Mouse (Mus musculus): ENCODE data around the gene Muc2.
"Not testable (repeated sequence)": the region's sequence is repeated elsewhere in the genome, so short reads cannot be mapped to it uniquely, and the experiment has no call there.

Gene Muc2

DNA sequence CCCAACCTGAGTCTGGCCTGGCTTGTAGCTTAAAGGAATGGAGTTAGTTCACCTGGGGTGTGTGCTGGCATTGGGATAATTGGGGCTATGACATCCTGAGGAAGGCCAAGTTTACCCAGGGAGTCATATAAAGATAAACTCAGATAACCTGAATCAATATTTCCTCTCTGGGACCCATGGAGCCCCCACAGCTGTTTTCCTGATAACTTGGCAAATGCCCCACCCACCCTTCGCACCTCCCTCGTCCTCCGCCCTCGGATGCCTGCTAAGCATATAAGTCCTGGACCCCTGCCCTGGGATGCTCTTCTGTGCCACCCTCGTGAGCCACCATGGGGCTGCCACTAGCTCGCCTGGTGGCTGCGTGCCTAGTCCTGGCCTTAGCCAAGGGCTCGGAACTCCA, at the start of gene Muc2:
TSS of gene Muc2 (plus strand) at position 301 of the 400 bp plus-strand sequence.
- no peak for DNase-seq (ENCODE audit: low spot score)

DNA sequence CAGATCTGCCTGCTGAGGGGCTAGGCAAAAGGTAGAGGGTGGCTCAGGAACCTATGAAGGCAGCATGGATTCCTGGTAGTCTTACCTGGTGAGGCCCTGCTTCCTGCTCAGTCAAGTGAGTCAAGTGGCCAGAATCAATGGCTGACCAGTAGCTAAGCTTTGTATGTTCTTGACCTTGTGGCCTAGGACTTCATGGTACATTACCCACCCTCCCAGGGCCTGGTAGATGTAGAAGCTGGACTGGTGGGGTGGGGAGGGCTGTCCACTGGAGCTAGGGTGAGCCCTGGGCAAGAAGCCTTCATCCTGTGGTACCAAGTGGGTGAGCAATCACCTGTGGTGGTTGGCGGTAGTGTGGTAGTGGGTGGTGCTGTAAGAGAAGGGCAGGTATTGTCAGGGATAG, 47.8 kb upstream of the Muc2 start:
- no peak for DNase-seq (ENCODE audit: low spot score)

DNA sequence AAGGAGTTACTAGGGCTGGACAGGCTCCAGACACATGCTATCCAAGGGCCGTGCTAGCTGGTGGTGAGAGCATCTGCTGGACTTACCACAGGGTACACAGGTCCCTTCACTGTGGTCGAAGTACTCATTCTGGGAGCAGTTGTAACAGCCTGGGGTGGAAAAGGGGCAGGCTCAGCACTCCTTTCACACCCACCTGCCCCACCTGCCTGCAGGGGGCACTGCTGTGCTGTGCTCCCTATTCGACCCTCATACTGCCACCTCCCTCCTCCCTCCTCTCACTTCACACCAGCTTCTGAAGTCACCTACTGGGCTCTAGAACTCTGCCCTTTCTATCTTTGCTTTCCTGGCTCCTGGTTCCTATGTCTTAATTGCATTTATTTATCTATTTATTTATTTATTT, 47.0 kb upstream of the Muc2 start:
- DNase-seq (ENCODE audit: low spot score), result peak; percentile 43

DNA sequence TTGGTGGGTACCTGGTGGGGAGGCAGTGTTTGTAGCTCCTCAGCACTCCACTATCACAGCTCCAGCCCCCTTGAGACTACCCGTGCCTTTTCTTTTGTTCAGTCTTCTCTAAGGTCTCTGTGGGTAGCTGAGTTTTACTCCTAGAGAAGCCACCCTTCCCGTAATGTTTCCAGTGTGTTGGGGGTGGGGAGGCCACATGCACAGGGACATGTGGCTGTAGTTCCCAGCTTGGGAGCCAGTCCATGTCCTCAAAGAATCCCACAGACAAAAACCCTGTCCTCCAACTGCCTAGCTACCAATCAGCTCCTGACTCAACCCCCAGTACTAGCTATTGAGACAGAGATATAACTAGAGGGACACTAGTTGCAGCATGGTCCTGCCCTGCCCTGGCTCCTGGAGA, 43.1 kb upstream of the Muc2 start:
- DNase-seq (ENCODE audit: low spot score), result no peak

DNA sequence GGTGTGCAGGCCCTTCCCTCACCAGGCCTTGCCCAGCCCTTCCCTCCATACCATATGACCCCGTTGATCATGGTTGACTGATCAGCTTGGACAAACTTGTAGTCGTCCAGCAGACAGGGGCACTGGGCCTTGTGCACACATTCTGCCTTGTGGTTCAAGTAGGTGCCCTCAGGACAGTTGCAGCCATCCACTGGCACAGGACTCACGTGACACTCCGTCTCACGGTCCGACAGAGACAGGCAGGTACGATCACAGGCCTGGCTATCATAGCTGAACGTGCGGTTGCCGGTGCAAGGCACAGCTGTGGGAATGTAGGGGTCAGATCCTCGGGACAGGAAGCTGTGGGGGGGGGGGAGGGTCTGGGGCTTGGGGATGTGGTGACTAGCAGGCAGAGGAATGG, 42.3 kb upstream of the Muc2 start:
- DNase-seq (ENCODE audit: low spot score), result no peak

DNA sequence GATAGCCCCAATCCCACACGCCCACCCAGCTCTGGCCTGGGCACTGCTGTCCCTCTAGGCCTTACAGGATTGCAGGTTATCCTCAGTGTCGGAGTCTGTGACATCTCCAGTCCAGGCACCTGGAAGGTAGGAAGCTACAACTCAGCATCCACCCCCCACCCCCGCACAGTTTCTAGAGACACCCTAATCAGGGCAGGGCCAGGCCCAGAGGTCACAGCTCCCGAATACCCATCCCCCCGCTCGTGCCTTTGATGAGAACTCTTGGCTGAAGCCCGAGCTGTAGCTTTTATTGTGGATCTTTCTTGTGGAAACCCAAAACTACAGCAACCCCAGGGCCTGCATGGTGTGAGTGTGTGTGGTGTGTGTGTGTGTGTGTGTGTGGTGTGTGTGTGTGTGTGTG, 37.9 kb upstream of the Muc2 start:
- DNase-seq (ENCODE audit: low spot score), result peak; percentile 17

DNA sequence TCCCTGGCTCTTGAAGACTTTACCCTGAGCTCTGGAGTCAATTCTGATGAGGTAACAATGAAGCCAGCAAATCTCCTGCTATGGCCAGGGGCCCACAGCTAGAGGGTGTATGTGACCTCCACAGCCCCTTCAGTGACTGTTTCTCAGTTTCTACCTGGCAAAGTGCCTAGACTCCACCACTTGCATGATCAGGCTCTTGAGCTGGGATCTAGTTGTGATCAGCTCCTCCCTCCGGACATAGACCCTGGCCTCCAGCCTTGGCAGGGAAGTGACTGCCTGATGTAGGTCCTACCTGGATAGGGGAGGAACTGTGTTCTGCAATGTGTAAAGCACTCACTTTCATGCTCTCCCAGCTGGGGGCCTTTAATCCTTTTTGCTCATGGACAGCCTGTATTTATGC, 29.8 kb upstream of the Muc2 start:
- DNase-seq (ENCODE audit: low spot score), result no peak

DNA sequence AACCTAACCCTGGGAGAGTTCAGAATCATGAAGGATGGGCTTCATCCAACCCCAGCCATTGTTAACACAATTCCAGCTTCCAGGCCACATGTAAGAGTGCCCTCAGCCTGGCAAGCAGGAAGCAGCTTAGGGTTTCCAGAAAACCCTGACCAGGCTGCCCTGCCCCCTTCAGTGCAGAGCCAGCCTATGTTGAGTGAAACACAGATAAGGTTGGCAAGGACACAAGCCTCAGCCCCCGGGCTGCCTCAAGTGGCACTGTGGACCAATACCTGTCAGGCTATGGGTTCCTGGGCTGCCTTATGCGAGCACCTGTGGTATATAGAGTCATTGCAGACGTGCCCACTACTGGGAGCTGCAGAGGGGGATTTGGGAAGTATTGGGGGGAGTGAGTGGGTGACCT, 28.7 kb upstream of the Muc2 start:
- DNase-seq (ENCODE audit: low spot score), result no peak

DNA sequence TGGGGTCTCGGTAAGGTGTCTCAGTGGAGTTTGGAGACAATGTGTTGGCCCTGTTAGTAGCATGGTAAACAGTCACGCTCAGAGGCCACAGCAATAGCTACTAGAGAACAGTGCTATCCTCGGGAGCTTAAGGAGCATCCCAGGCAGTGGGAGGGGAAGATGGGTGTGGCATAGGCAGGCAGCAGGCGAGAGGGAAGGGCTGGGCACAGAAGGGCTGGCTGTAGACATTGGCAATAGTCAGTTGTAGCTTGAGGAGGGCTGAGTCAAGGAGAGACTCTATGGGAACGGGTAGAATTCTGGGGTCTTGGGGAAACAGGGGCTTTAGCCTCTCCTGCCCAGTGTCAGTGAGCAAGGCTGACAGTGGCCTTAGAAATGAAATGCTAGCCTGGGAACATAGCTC, 27.9 kb upstream of the Muc2 start:
- DNase-seq (ENCODE audit: low spot score), result no peak

DNA sequence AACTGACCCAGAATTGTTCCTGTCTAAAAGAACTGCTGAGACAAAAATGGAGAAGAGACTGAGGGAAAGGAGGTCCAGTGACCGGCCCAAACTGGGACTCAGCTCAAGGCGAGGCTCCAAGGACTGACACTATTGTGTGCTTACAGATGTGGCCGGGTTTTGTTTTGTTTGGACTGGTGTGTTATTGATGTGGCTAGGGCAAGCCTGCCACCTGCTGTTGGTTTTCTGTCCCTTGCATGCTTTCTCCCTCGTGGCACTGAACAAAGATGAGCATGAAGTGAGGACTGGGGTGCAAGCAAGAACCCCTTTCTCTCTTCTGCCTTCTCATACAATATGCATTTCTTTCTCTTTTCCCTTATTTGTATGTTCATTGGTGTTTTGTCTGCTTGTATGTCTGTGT, 23.9 kb upstream of the Muc2 start:
- peak; percentile 61 for DNase-seq (ENCODE audit: low spot score)

DNA sequence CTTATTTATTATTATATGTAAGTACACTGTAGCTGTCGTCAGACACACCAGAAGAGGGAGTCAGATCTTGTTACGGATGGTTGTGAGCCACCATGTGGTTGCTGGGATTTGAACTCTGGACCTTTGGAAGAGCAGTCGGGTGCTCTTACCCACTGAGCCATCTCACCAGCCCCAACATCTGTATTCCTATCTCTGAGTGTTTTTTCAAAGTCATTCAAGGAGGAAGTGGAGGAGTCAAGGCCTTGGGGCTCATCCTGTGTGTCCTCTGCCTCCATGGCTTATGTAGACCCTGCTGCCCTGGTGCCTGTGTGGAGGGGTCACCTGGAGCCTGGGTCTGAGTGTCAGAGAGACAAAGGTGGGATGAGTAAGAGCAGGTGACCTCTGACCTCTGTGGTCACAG, 21.0 kb upstream of the Muc2 start:
- not testable (repeated sequence) for DNase-seq (ENCODE audit: low spot score)

DNA sequence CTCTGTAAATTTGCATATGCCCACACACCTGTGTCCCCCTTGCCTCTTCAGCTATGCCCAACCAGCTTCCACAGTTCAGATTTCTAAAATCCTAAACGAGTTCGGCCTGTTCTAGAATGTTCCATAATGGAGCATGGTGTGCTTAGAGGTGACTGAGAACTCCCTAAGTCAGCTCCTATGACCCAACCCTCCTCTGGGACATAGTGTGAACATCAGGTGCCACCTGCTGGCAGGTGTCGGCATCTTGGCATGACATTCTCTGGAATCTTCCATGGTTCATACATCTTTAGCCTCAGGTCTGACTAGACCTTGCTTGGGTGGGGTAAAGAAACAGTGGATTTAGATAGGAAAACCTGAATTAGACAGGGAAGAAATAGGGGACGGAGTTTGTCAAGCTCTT, 19.1 kb upstream of the Muc2 start:
- DNase-seq (ENCODE audit: low spot score), result peak; percentile 25

DNA sequence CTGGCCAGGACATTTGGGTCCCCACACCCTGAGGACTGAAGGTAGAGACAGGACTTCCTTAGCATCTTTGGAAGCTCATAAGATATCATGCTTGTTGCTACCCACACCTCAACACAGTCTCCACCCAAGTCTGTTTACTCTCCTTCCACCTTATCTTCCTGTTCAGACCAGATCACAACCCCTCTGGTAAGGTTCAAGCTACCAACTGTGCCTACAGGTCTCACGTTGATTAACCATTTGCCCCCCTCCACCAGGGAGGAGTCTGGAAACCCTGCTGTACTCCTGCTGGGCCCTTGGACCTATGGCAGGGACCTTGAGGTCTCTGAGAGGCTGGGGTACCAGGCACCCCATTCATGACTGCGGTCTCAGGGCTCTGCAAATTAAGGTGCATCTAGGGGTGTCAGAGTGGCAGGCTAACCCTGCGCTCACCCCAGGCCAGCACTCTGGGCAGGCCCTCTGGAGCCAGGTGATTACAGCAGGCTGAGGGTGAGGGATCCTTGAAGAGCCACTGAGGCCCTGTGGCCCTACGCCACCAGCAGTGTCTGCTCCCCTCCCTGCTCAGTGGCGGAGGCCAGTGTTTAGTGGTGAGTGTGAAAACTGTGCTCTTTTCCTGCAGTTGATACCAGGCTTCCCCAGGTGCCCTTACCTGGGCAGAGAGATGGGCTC, 18.4 kb upstream of the Muc2 start:
- DNase-seq (ENCODE audit: low spot score), result no peak

DNA sequence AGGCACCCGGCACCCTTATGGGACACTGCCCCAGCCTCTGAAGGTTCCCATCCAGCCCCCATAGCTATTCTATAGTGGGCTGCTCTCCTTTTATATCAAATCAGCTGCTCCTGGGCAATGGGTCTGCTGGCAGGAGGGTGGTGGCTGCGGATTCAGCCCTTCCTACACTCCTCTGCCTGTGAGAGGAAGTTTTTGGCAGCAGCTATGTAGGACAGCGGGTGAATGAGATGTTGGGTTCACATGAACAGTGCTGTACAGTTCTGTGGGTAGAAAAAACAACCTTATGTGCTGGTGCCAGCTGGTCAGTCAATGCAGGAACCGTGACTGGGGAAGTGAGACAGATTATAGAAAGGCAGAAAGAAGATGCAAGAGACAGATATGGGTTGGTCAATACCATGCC, 11.2 kb upstream of the Muc2 start:
- DNase-seq (ENCODE audit: low spot score), result no peak

DNA sequence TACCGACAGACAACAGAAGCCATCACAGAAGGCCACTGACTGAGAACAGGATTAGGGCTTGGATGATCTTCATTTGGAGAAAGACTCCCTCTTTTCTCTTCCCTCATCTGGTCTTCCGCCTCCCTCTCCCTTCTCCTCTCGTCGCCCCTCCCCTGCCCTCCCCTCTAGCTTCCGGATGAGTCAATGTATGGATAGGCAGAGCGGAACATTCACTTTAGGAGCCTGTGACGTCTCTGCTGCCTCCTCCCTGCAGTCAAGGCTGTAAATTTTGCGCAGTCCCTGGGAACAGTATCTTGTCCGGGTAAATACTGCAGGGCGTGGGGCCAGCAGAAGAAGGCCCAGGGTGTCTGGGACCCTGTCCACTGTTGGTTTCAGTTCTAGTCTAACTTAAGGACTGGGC, 2.8 kb upstream of the Muc2 start:
- no peak for DNase-seq (ENCODE audit: low spot score)

DNA sequence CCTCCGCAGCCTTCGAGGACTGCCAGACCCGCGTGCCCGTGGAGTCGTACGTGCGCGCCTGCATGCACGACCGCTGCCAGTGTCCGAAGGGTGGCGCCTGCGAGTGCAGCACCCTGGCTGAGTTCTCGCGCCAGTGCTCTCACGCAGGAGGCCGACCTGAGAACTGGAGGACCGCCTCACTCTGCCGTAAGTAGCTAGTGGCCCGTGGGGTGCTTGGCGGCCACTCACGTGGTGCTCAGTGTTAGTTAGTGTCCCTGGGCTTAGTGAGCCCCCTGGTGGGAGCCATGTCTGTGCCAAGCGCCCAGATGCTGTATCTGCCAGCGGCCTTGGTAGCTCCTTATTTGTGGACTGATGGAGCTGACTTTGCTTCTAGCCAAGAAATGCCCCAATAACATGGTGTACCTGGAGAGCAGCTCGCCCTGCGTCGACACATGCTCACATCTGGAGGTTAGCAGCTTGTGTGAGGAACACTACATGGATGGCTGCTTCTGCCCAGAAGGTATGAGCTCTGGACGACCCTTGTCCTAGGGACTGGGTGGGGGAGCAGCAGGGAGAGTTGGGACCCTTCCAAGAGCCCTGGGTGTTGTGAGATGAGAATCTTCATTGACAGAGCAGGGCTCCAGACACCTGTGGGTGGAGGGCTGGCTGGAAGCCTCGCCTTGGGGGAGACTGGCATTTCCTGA, 3.6 kb downstream of the Muc2 start:
- peak; percentile 21 for DNase-seq (ENCODE audit: low spot score)

DNA sequence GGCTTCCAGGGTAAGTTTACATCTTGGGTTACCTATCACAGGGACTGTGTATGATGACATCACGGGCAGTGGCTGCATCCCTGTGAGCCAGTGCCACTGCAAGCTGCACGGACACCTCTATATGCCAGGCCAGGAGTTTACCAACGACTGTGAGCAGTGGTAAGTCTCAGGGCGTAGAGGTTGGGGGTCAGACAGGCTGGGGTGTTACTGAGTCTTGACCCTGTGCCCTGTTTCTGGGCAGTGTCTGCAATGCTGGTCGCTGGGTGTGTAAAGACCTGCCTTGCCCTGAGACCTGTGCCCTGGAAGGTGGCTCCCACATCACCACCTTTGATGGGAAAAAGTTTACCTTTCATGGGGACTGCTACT, 4.1 kb downstream of the Muc2 start:
- DNase-seq (ENCODE audit: low spot score), result no peak

DNA sequence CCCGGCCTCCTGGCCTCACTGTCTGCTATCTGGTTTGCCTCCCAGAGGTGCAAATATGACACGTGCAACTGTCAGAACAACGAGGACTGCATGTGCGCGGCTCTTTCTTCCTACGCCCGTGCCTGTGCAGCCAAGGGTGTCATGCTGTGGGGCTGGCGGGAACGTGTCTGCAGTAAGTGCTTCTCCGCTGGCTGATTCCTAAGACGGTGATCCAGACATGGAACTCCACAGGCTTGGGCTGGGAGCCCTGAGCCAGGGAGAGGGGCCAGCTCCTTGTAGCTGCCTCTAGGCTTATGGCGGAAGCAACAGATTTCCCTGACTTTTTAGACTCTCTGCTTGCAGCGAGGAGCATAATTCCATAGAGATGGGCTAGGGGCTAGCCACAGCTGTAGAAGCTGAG, 6.4 kb downstream of the Muc2 start:
- no peak for DNase-seq (ENCODE audit: low spot score)

DNA sequence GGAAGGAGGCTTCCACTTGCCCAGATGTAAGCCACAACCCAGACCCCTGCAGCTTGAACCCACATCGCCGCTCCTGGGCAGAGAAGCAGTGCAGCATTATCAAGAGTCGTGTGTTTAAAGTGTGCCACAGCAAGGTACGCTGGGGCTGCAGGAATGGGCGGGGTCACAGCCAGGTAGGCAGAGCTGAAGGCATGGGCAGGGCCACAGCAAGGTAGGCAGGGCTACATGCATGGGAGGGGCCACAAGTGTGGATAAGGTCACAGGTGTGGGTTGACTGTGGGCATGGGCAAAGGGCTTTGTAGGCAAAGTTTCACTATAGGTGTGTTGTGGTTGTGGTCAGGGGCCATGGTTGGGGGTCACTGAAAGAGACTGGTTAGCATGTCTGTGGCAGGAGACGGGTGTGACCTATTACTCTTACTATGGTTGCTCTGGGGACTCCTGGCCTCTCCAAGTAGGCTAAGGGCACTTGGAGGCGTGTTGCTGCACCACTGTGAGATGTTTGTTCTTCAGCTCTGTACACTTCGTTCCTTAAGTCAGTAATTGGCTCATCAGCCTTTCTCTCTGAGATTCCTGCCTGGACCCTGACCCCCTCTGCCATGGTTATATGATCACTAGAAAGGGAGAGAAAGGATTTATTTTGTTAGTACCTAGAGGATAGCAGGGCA, 9.5 kb downstream of the Muc2 start:
- DNase-seq (ENCODE audit: low spot score), result no peak

DNA sequence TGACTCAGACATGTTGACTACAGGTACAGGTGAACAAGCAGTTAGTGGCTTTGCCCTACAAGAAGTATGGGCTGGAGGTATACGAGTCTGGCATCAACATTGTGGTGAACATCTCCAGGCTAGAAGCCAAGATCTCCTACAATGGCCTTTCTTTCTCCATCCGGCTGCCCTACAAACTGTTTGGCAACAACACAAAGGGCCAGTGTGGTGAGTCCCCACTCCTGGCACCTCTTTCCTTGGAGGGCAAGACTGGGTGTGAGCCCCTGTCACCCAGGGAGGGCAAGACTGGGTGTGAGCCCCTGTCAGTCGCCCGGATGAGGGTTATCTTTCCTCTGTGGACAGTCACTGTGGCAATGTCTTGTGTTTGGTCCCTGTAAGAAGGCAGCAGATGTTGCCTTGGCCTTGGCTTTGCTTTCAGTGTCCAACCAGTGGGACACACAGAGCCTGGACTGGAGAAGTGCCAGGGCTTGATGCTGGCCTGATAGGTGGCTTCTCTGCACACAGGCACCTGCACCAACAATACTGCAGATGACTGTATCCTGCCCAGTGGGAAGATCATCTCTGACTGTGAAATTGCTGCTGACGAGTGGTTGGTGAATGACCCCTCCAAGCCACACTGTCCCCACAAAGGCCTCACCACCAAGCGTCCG, 57.4 kb downstream of the Muc2 start:
- no peak for DNase-seq (ENCODE audit: low spot score)

DNA sequence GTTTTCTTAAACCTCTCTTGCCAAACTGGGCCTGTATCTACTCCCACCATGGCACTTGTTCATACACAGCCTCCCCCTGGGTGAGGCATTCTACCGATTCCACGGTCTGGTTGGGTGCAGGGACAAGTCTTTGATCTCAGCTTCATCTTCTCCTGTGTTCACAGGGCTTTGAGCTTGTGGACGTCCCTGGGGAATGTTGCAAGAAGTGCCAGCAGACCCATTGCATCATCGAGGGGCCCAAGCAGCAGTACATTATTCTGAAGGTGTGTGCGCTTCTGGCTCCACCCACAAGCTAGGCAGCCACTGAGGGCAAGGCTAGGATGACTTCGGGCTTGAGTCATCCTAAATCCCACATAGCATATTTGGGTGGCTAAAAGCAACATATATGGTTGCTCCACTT, 62.4 kb downstream of the Muc2 start:
- DNase-seq (ENCODE audit: low spot score), result no peak

DNA sequence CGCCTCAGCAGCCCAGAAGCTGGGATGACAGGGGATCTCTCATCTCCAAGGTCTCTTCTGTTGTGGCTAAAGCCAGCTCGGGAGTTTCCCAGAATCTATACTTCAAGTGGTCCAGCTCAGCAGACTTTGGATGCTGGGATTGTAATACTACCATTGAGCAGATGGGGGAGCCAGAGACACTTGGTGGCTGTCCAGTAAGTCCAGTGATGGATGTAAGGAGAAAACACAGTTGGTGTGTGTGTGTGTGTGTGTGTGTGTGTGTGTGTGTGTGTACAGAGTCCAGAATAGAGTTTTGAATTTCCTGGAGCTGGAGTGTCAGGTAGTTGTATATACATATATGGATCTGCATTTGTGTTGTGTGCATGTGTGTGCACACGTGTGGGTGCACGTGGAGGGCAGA, 65.7 kb downstream of the Muc2 start:
- DNase-seq (ENCODE audit: low spot score), result peak; percentile 93

DNA sequence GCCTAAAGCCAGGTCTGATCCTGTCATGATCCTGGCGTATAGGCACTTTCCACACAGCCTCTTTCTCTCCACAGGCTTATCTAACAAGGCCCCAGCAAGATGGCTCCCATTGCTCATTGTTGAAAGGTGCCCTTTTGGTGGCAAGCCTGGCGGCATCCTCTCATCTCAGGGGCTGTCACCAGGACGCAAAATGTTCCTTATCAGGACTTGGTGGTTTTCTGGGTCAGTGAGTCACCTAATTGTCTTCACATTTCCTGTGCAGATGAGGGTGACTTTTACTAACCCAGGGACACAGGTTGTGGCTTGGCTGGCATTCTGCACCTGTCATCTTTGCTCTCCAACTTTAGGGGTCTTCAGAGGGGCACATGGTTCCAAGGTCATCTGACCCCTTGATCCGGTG, 68.2 kb downstream of the Muc2 start:
- no peak for DNase-seq (ENCODE audit: low spot score)

Data from retina, embryonic 14.5 days (tissue).